Mouse (Mus musculus): Measurements from ENCODE around the gene Aunip. TPM values are rescaled to one million over a fixed set of nuclear protein-coding genes. Genes with fewer than 3 reads are reported as not detected.
A peak's percentile ranks its signal among the peaks of the same experiment; 100 is the strongest.

The Aunip gene
- total RNA-seq, 2 experiments from 2014 or later: 0.54 to 0.63 TPM

DNA sequence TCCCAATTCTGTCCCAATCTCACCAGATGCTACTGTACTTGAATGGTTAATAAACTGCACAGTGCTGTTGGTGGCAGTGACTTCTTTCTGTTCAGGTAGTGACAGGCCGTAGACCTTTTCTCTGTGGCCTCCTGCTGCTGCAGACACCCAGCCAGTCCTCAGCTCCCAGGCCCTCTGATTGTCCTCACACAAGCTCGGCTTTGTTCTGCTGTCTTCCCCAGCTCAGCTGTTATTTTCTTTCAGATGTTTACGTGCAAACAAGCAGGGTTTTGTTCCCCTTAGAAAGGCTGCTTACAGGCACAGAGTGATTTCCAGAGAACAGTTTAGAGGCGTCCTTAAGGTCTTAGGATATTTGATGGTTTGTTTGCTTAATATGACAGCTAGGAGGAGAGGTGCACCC, 37.0 kb upstream of the Aunip start:
- peak overlapping the region; percentile 87 for H3K27ac ChIP-seq
- H3K4me3 ChIP-seq: no peak overlapping the region
- intact Hi-C loops (cut with DNase I): loop anchor here (5.0 to 10.0 kb wide), 2 partner anchors 186 to 289 kb away; partner anchors contain the start of genes Cep85 and Pdik1l
- DNase-seq (ENCODE audit: extremely low spot score in 1 of 2, low spot score in 2 of 2): no peak
- no peak for TF ChIP-seq CTCF (IDR thresholded peaks at IDR 0.05)

DNA sequence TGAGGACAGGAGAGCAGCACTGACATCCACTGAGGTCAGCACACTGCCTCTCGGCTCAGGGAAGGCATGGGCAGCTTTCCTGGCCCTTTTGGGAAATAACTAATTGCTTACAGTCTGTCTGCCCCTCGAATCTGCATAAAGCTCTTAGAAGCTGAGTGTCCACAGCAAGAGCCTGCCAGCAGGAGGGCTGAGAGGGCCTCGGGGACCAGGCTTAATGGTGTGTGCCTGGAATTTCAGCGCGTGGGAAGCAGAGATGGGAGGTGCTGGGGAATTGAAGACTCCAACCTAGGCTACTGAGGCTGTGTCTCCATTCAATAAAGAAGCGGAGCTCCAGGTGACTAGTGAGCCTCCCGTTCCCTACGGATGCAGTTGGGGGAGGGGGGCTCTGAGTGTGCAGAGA, 36.6 kb upstream of the Aunip start:
- peak overlapping the region; percentile 87 for H3K27ac ChIP-seq
- H3K4me3 ChIP-seq: no peak overlapping the region
- TF ChIP-seq CTCF (IDR thresholded peaks at IDR 0.05): no peak; the same call in 1 of the 2 replicates
- no peak for DNase-seq (ENCODE audit: extremely low spot score in 1 of 2, low spot score in 2 of 2)
- intact Hi-C loops (cut with DNase I): loop anchor here (5.0 to 10.0 kb wide), 2 partner anchors 187 to 289 kb away; partner anchors contain the start of genes Cep85 and Pdik1l

DNA sequence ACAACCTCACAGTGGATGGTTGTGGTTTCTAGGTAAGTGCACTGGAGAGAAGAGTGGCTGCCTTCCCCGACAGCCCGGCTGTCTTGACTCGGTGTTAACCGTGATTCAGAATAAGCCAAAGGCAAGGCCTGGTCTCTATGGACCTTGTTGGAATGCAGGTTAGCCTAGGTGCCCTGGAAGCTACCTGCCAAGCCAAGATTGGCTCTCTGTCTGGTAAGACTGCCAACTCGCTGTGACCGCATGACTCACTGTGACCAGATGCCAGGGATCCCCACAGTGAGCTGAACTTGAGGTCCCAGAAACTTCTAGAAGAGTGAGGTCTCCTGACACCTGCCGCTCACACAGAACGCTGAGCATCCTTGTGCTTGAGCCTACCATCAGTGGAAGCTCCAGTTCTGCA, 33.9 kb upstream of the Aunip start:
- Histone ChIP-seq H3K27ac (peak overlapping the region; percentile 78), H3K4me3 (no peak overlapping the region)
- intact Hi-C loops (cut with DNase I): loop anchor here (10.0 kb wide), 1 partner anchor 292 kb away; the partner anchor contains the start of gene Cep85
- no peak for DNase-seq (ENCODE audit: extremely low spot score in 1 of 2, low spot score in 2 of 2)
- TF ChIP-seq CTCF (IDR thresholded peaks at IDR 0.05): no peak

DNA sequence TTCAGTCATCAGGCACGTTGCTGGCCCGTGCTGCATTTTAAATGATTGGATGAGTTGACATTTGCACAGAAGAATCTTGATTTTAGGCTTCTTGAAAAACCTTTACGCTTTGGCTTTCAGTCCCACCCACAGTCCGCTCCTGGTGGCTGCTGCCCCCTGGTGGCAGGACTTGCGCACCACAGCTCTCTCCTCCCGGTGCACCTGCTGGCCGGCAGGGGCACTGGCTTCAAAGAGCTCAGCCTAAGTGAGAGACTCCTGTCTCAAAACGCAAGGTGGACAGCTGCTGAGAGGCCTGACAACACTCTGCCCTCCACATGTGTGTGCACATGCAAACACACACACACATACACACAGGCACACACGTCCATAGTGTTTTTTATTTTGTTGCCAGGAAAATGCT, 32.8 kb upstream of the Aunip start:
- intact Hi-C loops (cut with DNase I): loop anchor here (1.0 to 10.0 kb wide), 2 partner anchors 82 to 293 kb away; partner anchors contain the start of genes Cep85 and Pafah2
- Histone ChIP-seq H3K27ac (peak overlapping the region; percentile 78), H3K4me3 (0 out of 2 replicates have a peak overlapping the region, but pooled peaks have one; percentile 7)
- no peak; the same call in none of the 2 replicates for TF ChIP-seq CTCF (IDR thresholded peaks at IDR 0.05)
- peak; percentile 90 to 99 for DNase-seq (ENCODE audit: extremely low spot score in 1 of 2, low spot score in 2 of 2)

DNA sequence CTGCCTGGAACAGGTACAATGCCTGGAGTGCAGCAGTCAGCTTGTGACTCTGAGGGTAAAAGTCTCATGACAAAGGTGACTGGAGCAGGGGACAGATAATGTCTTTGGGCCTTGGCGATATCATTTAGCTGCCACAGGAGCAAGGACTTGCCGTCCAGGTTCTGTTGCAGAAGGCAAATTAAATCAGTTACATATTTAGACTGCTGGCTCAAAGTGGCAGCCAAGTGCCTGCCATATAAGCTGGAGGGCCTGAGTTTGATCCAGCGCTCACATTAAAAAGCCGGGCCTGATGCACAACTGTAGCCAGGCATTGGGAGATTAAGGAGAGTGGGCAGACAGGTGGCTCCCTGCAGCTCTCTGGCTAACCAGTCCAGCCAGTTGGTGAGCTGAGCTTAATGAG, 31.0 kb upstream of the Aunip start:
- intact Hi-C loops (cut with DNase I): loop anchor here (10.0 kb wide), 2 partner anchors 225 to 295 kb away; partner anchors contain the start of genes Cep85 and Grrp1
- no peak for TF ChIP-seq CTCF (IDR thresholded peaks at IDR 0.05)
- no peak overlapping the region for H3K27ac ChIP-seq

DNA sequence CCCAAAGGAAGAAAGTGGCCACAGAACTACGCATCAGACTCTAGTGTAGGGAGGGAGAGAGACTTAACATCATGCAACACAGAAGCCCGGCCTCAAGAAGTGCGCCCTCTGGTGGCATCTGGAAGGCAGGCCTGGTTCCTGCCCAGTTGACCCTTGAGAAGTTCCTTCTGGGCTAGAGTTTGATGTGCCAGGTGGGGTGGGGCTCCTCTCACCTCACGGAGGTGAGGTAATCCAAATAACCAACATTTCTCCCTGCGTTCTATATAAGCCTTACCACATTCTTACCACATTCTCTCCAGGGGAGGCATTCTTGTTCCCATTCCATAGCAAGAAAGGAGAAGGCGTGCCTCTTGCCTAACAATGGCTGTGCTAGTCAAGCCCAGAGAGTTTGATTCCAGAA, 29.9 kb upstream of the Aunip start:
- intact Hi-C loops (cut with DNase I): loop anchor here (10.0 kb wide), 1 partner anchor 226 kb away; the partner anchor contains the start of gene Grrp1
- H3K27ac ChIP-seq: no peak overlapping the region
- peak; percentile 66 to 82 for DNase-seq (ENCODE audit: extremely low spot score in 1 of 2, low spot score in 2 of 2)
- no peak overlapping the region for H3K4me3 ChIP-seq
- TF ChIP-seq CTCF (IDR thresholded peaks at IDR 0.05): peak; percentile 95

More for the DNA sequence above, 31.0 kb upstream of the Aunip start:
- no peak overlapping the region for H3K4me3 ChIP-seq
- no peak for DNase-seq (ENCODE audit: extremely low spot score in 1 of 2, low spot score in 2 of 2)

DNA sequence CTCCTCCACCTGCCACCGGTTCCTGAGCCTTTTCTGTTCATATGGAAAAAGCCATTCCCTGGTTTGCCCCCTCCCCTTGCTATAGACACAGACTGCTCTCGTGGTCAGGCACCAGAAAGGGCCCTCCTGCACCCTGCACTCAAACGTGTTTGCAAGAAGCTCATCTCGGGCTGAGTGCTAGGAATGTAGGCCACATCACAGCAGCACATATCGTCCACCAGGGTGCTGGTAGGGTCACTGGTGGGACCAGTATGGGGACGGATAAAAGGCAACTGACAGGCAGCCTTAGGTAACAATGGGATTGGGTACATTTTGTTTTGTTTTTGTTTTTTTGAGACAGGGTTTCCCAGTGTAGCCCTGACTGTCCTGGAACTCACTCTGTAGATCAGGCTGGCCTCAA, 29.5 kb upstream of the Aunip start:
- Histone ChIP-seq H3K4me3 (no peak overlapping the region), H3K27ac (no peak overlapping the region)
- TF ChIP-seq CTCF (IDR thresholded peaks at IDR 0.05): no peak
- no peak for DNase-seq (ENCODE audit: extremely low spot score in 1 of 2, low spot score in 2 of 2)
- intact Hi-C loops (cut with DNase I): loop anchor here (10.0 kb wide), 1 partner anchor 226 kb away; the partner anchor contains the start of gene Grrp1

DNA sequence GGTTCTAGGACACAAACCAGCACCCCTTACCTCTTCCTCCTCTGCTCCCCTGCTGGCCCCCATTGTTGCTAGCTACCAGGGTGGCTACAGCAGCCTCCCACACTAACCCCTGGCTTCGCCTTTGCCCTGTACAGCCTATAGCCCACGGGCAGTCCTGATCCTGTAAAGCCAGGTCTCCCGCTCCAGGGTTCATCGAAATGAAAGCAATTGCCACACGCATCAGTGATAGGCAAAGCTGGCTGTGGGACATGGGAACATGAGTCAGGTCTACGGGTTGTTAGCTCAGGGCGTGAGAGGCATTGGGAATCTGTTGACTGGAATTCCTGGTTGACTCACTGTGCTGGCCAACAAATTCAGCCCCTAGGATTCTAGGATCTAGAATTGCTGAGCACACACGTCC, 28.4 kb upstream of the Aunip start:
- no peak overlapping the region; the same call in 1 of the 2 replicates for H3K27ac ChIP-seq
- no peak overlapping the region for H3K4me3 ChIP-seq
- TF ChIP-seq CTCF (IDR thresholded peaks at IDR 0.05): no peak
- DNase-seq (ENCODE audit: extremely low spot score in 1 of 2, low spot score in 2 of 2): no peak
- intact Hi-C loops (cut with DNase I): loop anchor here (10.0 kb wide), 1 partner anchor 228 kb away; the partner anchor contains the start of gene Grrp1

DNA sequence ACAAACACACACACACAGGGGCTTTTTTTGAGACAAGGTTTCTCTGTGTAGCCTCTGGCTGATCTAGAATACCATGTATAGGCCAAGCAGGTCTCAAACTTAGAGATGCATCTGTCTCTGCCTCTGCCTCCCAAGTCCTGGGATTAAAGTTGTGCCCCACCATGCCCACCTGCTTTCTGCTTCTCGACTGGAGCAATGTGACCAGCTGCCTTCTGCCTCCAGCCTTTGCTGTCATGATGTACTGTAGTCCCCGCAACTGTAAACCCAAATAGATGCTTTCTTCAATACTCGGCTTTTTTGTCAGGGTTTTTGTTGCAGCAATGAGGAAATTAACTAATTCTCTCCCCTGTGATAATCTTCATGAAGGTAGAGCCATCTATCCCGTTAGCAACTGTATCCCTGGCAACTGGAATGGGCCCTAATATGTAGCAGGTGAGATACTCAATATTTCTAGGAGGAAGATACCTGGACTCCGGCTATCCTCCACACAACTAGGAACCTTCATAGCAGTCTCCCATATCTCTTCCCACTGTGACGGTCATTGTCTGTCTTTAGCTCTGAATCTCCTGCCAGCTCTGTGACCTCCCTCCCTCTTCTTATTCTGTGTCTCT, 27.6 kb upstream of the Aunip start:
- TF ChIP-seq CTCF (IDR thresholded peaks at IDR 0.05): no peak
- Histone ChIP-seq H3K4me3 (no peak overlapping the region), H3K27ac (peak overlapping the region; percentile 88)
- DNase-seq (ENCODE audit: extremely low spot score in 1 of 2, low spot score in 2 of 2): no peak
- intact Hi-C loops (cut with DNase I): loop anchor here (10.0 kb wide), 1 partner anchor 228 kb away; the partner anchor contains the start of gene Grrp1

DNA sequence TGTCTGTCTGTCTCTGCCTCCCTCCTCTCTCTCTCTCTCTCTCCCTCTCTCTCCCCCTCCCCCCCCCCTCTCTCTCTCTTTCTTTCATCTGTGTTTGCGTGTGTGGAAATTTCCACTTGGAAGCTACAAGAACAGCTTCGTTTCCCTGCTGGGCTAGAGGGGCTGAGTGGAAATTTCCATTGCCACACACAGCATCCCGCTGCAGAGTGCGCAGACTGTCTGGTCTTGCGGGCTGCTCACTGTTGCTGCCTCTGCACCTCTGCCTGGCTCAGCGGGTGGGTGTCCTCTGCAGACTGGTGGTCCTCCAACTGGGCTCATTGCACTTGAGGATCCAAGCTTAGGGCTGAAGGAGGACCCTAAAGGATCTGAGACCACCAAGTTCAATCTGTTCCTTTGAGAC, 27.1 kb upstream of the Aunip start:
- TF ChIP-seq CTCF (IDR thresholded peaks at IDR 0.05): no peak
- Histone ChIP-seq H3K4me3 (no peak overlapping the region), H3K27ac (peak overlapping the region; percentile 88)
- DNase-seq (ENCODE audit: extremely low spot score in 1 of 2, low spot score in 2 of 2): peak; percentile 59 to 66
- intact Hi-C loops (cut with DNase I): loop anchor here (10.0 kb wide), 1 partner anchor 229 kb away; the partner anchor contains the start of gene Grrp1

DNA sequence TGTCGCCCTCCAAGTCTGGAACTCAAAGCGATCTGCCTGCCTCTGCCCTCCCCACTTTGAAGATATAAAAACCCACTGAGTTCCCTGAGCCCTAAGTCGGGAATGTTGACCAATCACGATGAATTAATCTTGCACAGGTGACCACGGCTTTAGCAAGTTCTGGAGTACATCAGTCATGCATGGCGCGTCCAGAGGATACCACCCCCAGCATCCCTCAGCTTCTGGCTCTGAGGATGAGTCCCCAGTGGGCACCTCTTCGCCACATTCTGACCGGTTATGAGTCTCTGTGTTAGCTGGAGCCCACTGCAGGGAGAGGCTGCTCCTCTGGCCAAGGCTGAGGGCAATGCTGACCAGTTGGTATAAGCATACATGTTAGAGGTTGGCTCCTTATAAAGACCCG, 26.6 kb upstream of the Aunip start:
- no peak for TF ChIP-seq CTCF (IDR thresholded peaks at IDR 0.05)
- intact Hi-C loops (cut with DNase I): loop anchor here (10.0 kb wide), 1 partner anchor 229 kb away; the partner anchor contains the start of gene Grrp1

More for the DNA sequence above, 26.6 kb upstream of the Aunip start:
- Histone ChIP-seq H3K27ac (peak overlapping the region; percentile 82), H3K4me3 (no peak overlapping the region)
- DNase-seq (ENCODE audit: extremely low spot score in 1 of 2, low spot score in 2 of 2): no peak

Data from left cerebral cortex, adult 2 months (tissue).